Mouse (Mus musculus) gastrocnemius, adult 2 months (tissue): ENCODE measurements around the gene Aldh3b2. TPM values are rescaled to one million over a fixed set of nuclear protein-coding genes. Genes with fewer than 3 reads are reported as not detected.

ENCODE experiments used
- DNase-seq: peaks from one replicate; pipeline ENCODE4 v3.0.0; 2022
- H3K27ac ChIP-seq: fragments of 200-600 bp; 2 replicates; pipeline ENCODE4 v1.8.1; 2022; ENCODE audit warnings: mild to moderate bottlenecking
- H3K4me3 ChIP-seq: fragments of 200-600 bp; 2 replicates; pipeline ENCODE4 v1.8.1; 2022; ENCODE audit warnings: mild to moderate bottlenecking, moderate library complexity
- CTCF ChIP-seq: fragments of 200-600 bp; IDR thresholded peaks from 2 replicates; pipeline ENCODE4 v1.8.1; 2022; ENCODE audit warnings: antibody characterized with exemption, mild to moderate bottlenecking, moderate library complexity
- intact Hi-C: fragments of 180-260 bp; cut with DNase I; formaldehyde crosslinking; loops from one replicate; pipeline ENCODE4 v1.15.1; 2025
- total RNA-seq, 2 experiments: library from RNA; stranded (reverse); gene quantifications; 2 replicates each; pipeline ENCODE4 v1.2.3; 2021

Aldh3b2 gene
- total RNA-seq, 2 experiments from 2014 or later, result 0.11 to 0.15 TPM

- no peak for DNase-seq
- no peak for TF ChIP-seq CTCF
- H3K4me3 ChIP-seq, result peak overlapping the region; percentile 99
- intact Hi-C loops, result no loop called here
- 0 out of 2 replicates have a peak overlapping the region, but pooled peaks have one; percentile 13 for H3K27ac ChIP-seq
Observed at GRCm38 (mm10) chr19:4011086-4011485, 39.0 kb downstream of the Aldh3b2 start.

DNA sequence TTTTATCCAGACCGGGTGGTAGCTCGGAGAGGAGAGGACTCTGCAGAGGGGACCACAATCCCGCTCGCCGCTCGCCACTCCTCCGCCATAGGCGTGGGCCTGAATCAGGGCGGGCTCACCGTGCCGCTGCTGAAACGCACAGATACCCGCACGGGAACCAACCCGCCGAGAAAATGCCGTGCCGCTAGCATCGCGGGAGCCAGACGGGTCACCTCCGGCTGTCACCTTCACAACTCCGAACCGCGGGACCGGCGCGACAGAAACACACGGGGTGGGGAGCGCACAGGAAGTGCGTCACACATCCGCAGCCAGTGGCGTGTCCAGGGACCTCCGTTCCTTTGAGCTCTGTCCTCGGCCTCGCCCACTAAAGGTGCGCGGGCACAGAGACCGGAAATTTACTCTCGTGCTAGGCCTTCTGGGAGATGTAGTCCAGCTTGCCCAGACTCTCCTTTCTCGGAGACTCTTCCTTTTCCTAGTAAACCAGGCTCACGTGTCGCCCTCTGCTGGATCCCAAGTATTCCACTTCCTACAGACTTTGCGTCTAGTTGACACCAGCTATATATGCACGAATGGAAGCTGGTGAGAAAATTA lies 40.4 kb downstream of the Aldh3b2 start, which contains the start of gene Ndufv1:
Ndufv1 (minus strand) TSS at position 375 of the 591 bp plus-strand sequence.
- H3K4me3 ChIP-seq, result peak within 1 kb of the TSS; percentile 99
- intact Hi-C loops, result loop anchor here (1.0 to 2.0 kb wide), 2 partner anchors 12 to 66 kb away; partner anchors contain the start of genes Gm49405 and Nudt8
- DNase-seq, result peak; percentile 97
- H3K27ac ChIP-seq, result peak within 1 kb of the TSS; percentile 99
- peak; percentile 86 for TF ChIP-seq CTCF

- no peak for TF ChIP-seq CTCF
- Histone ChIP-seq H3K27ac (peak overlapping the region; percentile 81), H3K4me3 (peak overlapping the region; percentile 99)
- intact Hi-C loops, result loop anchor here (2.0 kb wide), 1 partner anchor 66 kb away; no protein-coding TSS in a partner anchor
- no peak for DNase-seq
Observed at GRCm38 (mm10) chr19:4013066-4013465, 40.9 kb downstream of the Aldh3b2 start.

DNA sequence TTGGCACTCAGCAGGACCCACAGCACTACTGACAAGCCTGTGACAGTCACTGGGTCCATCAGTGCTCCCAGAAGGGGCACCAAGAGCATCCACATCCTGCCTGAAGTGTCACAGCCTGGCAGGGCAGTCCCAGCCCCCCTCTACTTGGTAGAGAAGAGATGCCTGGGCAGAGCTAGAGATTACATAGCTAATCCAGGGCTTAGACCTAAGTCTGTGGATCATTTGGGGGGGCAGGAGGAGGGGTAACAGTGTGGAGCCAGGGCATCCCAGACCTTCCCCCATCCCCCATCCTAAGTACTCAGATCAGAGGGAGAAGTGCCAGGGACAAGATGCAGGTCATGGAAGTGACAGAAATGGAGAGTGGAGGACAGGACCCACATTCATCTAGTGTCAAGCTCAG lies 42.7 kb downstream of the Aldh3b2 start:
- Histone ChIP-seq H3K4me3 (no peak overlapping the region), H3K27ac (no peak overlapping the region)
- no peak for DNase-seq
- TF ChIP-seq CTCF, result no peak
- intact Hi-C loops, result loop anchor here (5.0 kb wide), 2 partner anchors 82 to 212 kb away; partner anchors contain the start of genes Cdk2ap2 and Pitpnm1

GRCm38 (mm10) chr19:4015635-4016034 lies 43.5 kb downstream of the Aldh3b2 start:
- intact Hi-C loops, result loop anchor here (5.0 kb wide), 2 partner anchors 82 to 212 kb away; partner anchors contain the start of genes Cdk2ap2 and Pitpnm1
- Histone ChIP-seq H3K4me3 (no peak overlapping the region), H3K27ac (no peak overlapping the region)
- no peak for DNase-seq
- TF ChIP-seq CTCF, result no peak

DNA sequence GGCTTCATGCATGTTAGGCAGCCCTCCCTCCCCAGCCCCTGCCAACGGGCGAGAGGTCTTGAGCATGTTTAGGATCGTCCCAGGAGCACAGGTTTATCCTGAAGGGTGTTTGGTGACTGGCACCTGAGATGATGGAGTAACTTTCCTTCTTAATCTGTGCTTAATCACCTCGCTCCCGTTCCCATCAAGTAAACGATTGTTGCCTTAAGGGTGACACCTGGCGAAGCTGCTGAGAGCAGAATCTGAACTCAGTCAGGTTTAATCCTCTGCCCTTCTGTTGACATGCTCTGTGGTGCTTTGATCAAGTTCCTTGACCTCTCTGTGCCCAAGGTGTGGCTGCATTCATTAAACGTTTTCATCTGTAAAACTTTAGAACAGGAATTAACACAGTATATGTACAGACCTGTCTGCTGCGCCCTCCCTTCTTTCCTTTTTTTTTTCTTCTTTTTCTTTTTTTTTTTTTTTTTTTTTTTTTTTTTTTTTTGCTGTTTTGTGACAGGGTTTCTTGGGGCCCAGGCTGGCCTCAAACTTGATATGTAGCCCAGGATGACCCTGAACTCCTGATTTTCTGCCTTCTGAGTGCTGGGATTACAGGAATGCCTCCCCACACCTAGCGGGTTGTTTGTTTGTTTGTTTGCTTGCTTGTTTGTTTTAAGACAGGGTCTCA lies 45.9 kb downstream of the Aldh3b2 start:
- DNase-seq, result no peak
- intact Hi-C loops, result loop anchor here (5.0 kb wide), 2 partner anchors 79 to 209 kb away; partner anchors contain the start of genes Cdk2ap2 and Pitpnm1
- no peak overlapping the region for H3K27ac ChIP-seq
- no peak overlapping the region for H3K4me3 ChIP-seq
- no peak for TF ChIP-seq CTCF

DNA sequence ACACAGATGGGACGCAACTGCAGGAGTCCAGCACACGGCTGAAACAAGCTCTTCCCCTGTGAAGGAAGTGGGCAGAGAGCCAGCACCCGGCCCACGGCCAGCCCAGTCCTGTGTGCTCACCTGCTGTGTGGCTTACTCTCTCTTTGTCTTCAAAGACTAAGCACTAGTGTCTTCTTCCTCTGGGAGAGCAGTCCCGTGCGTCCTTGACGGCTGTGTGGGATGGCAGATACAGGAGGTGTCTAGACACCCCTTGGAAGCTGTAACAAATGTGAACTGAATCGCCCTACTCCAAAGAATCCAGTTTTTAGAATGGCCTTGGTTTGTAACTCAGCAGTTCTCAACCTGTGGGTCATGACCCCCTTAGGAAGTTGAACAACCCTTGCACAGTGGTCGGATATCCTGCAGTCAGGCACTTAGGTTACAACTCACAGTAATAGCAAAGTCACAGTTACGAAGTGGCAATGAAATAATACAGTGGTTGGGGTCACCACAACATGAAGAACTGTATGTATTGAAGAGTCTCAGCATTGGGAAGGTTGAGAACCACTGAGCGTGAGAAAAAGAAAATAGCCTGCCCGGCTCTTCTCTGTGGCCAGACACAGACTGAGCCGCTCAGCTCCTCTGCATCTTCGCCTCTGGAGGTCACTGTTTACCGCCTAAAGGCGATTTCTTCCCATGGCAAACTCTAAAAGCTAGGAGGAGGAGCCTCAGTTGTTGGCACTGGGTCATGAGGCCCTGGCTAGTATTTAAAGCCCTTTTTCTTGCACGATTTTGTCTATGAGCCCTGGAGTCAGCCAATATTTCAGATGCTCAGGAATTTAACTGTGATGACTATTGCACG lies 46.8 kb downstream of the Aldh3b2 start:
- Histone ChIP-seq H3K4me3 (peak overlapping the region; percentile 47), H3K27ac (peak overlapping the region; percentile 77)
- TF ChIP-seq CTCF, result peak; percentile 96
- intact Hi-C loops, result loop anchor here (1.0 to 5.0 kb wide), 3 partner anchors 29 to 208 kb away; partner anchors contain the start of genes Cdk2ap2 and Pitpnm1
- DNase-seq, result peak; percentile 89

GRCm38 (mm10) chr19:4023185-4023584 lies 51.1 kb downstream of the Aldh3b2 start:
- intact Hi-C loops, result no loop called here
- TF ChIP-seq CTCF, result no peak
- no peak overlapping the region for H3K27ac ChIP-seq
- no peak overlapping the region for H3K4me3 ChIP-seq
- no peak for DNase-seq

- Histone ChIP-seq H3K27ac (no peak overlapping the region), H3K4me3 (no peak overlapping the region)
- DNase-seq, result no peak
- intact Hi-C loops, result no loop called here
- TF ChIP-seq CTCF, result no peak
Observed at GRCm38 (mm10) chr19:4027576-4027975, 55.4 kb downstream of the Aldh3b2 start.

Other genes with a start within 250 kb of the Aldh3b2 start
- gene Kmt5b, start 204.9 kb upstream of the Aldh3b2 start, total RNA-seq, result 10 to 100 TPM; 21.7 to 24.2 TPM
- 1 to 10 TPM; 1.8 to 5.4 TPM for gene Chka, start 120.6 kb upstream of the Aldh3b2 start, total RNA-seq
- gene Tcirg1, start 65.2 kb upstream of the Aldh3b2 start, total RNA-seq, result 1 to 10 TPM; 5.1 to 5.8 TPM
- gene Ndufs8, start 59.6 kb upstream of the Aldh3b2 start, total RNA-seq, result 100 to 1,000 TPM; 211 to 334 TPM
- gene Aldh3b1, start 42.5 kb upstream of the Aldh3b2 start, total RNA-seq, result under 1 TPM; 0.77 to 0.98 TPM
- gene Unc93b1, start 37.1 kb upstream of the Aldh3b2 start, total RNA-seq, result 1 to 10 TPM; 3.6 to 6.4 TPM
- gene Aldh3b3, start 13.7 kb upstream of the Aldh3b2 start, total RNA-seq, result not detected
- 1 to 10 TPM; 1.7 to 2.6 TPM for gene Acy3, start 14.2 kb downstream of the Aldh3b2 start, total RNA-seq
- gene Tbx10, start 20.4 kb downstream of the Aldh3b2 start, total RNA-seq, result not detected
- gene Nudt8, start 28.3 kb downstream of the Aldh3b2 start, total RNA-seq, result 10 to 100 TPM; 19.2 to 31.9 TPM
- under 1 TPM; 0.33 to 0.56 TPM for gene Gm49405, start 28.3 kb downstream of the Aldh3b2 start, total RNA-seq
- 1 to 10 TPM in 1 of 2 experiments, under 1 TPM in 1; 0.56 to 2.6 TPM for gene Doc2g, start 31.0 kb downstream of the Aldh3b2 start, total RNA-seq
- gene Ndufv1, start 40.5 kb downstream of the Aldh3b2 start, total RNA-seq, result 100 to 1,000 TPM; 399 to 553 TPM
- gene Gstp1, start 65.7 kb downstream of the Aldh3b2 start, total RNA-seq, result 100 to 1,000 TPM; 386 to 408 TPM
- gene Gstp2, start 73.7 kb downstream of the Aldh3b2 start, total RNA-seq, result 100 to 1,000 TPM; 169 to 183 TPM
- not detected for gene Gstp3, start 87.2 kb downstream of the Aldh3b2 start, total RNA-seq
- not detected for gene Cabp2, start 109.2 kb downstream of the Aldh3b2 start, total RNA-seq
- gene Cdk2ap2, start 124.9 kb downstream of the Aldh3b2 start, total RNA-seq, result 10 to 100 TPM; 17.9 to 22.4 TPM
- 1 to 10 TPM; 2.3 to 2.5 TPM for gene Pitpnm1, start 127.7 kb downstream of the Aldh3b2 start, total RNA-seq
- gene Aip, start 153.5 kb downstream of the Aldh3b2 start, total RNA-seq, result 10 to 100 TPM; 69.9 to 71.8 TPM
- not detected for gene Gpr152, start 167.5 kb downstream of the Aldh3b2 start, total RNA-seq
- gene Cabp4, start 171.7 kb downstream of the Aldh3b2 start, total RNA-seq, result not detected
- gene Coro1b, start 176.3 kb downstream of the Aldh3b2 start, total RNA-seq, result 10 to 100 TPM in 1 of 2 experiments, 1 to 10 TPM in 1; 9.8 to 14.7 TPM
- under 1 TPM in 1 of 2 experiments, not detected in 1; 0.43 TPM for gene Ptprcap, start 181.3 kb downstream of the Aldh3b2 start, total RNA-seq
- 10 to 100 TPM; 24.8 to 27.8 TPM for gene Rps6kb2, start 191.0 kb downstream of the Aldh3b2 start, total RNA-seq
- 10 to 100 TPM; 23.1 to 25.9 TPM for gene Carns1, start 203.2 kb downstream of the Aldh3b2 start, total RNA-seq
- gene Tbc1d10c, start 219.0 kb downstream of the Aldh3b2 start, total RNA-seq, result 1 to 10 TPM; 6.7 to 6.8 TPM
- 100 to 1,000 TPM; 201 to 214 TPM for gene Ppp1ca, start 219.7 kb downstream of the Aldh3b2 start, total RNA-seq
- gene Rad9a, start 229.3 kb downstream of the Aldh3b2 start, total RNA-seq, result 1 to 10 TPM; 2.8 to 3.4 TPM
- under 1 TPM; 0.38 to 0.89 TPM for gene Clcf1, start 241.9 kb downstream of the Aldh3b2 start, total RNA-seq
- not detected for gene AC109138.7, start 242.0 kb downstream of the Aldh3b2 start, total RNA-seq